ENCODE assay signal across 14 mouse cellular contexts in genomic region chr15:77239564-77239963, GRCm38 (mm10).
"Had no signal": no experiment of that assay in that cellular context is flagged by ENCODE, and none has a peak within 500 bp of the region (broad histone marks: within the 10 kb centered on the region; RNA-seq: fewer than 3 reads in every experiment).

No protein-coding gene starts in this region.

- H3K4me3 ChIP-seq: hindbrain, embryonic 15.5 days; limb, embryonic 10.5 days; midbrain, embryonic 15.5 days; neural tube, embryonic 12.5 days had no signal

- H3K27me3 ChIP-seq: hindbrain, embryonic 15.5 days; midbrain, embryonic 15.5 days; neural tube, embryonic 12.5 days had no signal

- H3K9me3 ChIP-seq: hindbrain, embryonic 15.5 days; limb, embryonic 10.5 days; midbrain, embryonic 15.5 days; neural tube, embryonic 12.5 days had no signal

- ATAC-seq: inflammation-experienced regulatory T-cells, adult 6 months; intestine, postnatal 0 days; midbrain, embryonic 15.5 days had no signal

- DNase-seq: kidney, adult 8-10 months; kidney, postnatal 25 days; layer of hippocampus, adult 9-11 months; lung, adult 18-20 months; lung, postnatal 36 days; right cerebral cortex, postnatal 14 days; thymus, adult 2 months; thymus, postnatal 25 days had no signal

- H3K27ac ChIP-seq: limb, embryonic 10.5 days; midbrain, embryonic 15.5 days; neural tube, embryonic 12.5 days had no signal

- H3K9ac ChIP-seq: hindbrain, embryonic 15.5 days; midbrain, embryonic 15.5 days; neural tube, embryonic 12.5 days had no signal

- H3K4me2 ChIP-seq: hindbrain, embryonic 15.5 days; midbrain, embryonic 15.5 days; neural tube, embryonic 12.5 days had no signal

- H3K36me3 ChIP-seq: hindbrain, embryonic 15.5 days; limb, embryonic 10.5 days; midbrain, embryonic 15.5 days; neural tube, embryonic 12.5 days had no signal
